8 mouse cellular contexts compared by ENCODE assay signal in the genomic region with DNA sequence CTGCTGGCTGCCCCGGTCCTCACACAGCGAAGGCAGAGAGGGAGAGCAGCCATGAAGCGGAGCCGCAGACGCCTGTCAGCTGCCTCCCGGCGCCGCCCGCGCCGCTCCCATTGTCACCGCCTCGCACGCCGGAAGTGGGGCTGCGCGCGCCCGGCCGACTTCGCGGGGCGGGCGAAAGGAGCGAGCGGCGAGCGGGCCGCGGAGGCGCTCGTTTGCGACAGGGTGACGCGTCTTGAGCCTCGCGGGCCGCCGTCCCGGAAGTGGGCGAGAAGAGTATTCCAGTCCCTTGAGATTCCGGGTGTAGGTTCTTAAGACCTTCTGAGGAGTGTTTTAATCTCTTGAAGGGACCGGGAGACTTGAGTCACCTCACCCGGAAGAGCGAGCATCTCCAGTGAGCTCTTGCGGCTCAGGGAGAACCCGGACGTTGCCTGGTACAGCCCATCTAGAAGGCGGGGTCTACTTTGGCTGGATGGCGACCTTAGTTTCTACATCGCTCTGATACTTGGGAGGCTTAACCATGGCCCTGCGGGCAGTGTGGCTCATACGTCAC. TPM values are rescaled to one million over a fixed set of nuclear protein-coding genes. Genes with fewer than 3 reads are reported as not detected.
DNase-seq lines count a peak whose midpoint lies in the region; ATAC-seq and TF ChIP-seq lines count a peak whose summit lies in the region.

A gene (minus strand): TSS at position 380 of the 550 bp plus-strand sequence.

- H3K4me2 ChIP-seq in hindbrain, embryonic 13.5 days = peak within 1 kb of the TSS; percentile 74

- H3K27ac ChIP-seq in hindbrain, embryonic 13.5 days = peak within 1 kb of the TSS; percentile 99

- no peak for TF ChIP-seq CTCF in Patski (IDR thresholded peaks at IDR 0.05)

- under 1% methylated on average over 53 of the region's 53 CpGs for WGBS in hindbrain, embryonic 13.5 days

- H3K9me3 ChIP-seq in hindbrain, embryonic 13.5 days = no peaks in the 10 kb centered on the region

- no peaks in the 10 kb centered on the region for H3K36me3 ChIP-seq in hindbrain, embryonic 13.5 days

- in situ Hi-C loops in Patski (cut with MboI; ENCODE audit: low pct_unique_long_range_greater_than_20kb) = no loop called here

- POLR2A ChIA-PET in Patski (lab: Charles Lee) = interaction anchor here (0.7 to 1.0 kb wide), 3 partner anchors 12 to 20 kb away, joined by 3 read pairs; no protein-coding TSS in a partner anchor

- H3K4me3 ChIP-seq in hindbrain, embryonic 13.5 days = peak within 1 kb of the TSS; percentile 94

- peaks cover 29% of the 10 kb centered on the region for H3K4me1 ChIP-seq in hindbrain, embryonic 13.5 days (replicated peaks)

- DNase-seq in Patski (ENCODE audit: low read depth, low spot score) = peak; percentile 80
- peak; percentile 98 for DNase-seq in cerebellum, postnatal 14 days
- peak; percentile 90 to 94 for DNase-seq in frontal cortex, postnatal 14 days (ENCODE audit: low spot score in 2 of 2)
- DNase-seq in layer of hippocampus, postnatal 25 days (ENCODE audit: extremely low spot score in 1 of 2, low spot score in 1 of 2) = peak; percentile 94 to 95
- DNase-seq in lung, postnatal 25 days (ENCODE audit: low spot score) = peak; percentile 95
- DNase-seq in retina, embryonic 14.5 days (ENCODE audit: low spot score) = peak; percentile 93
- peak; percentile 98 for DNase-seq in thymus, postnatal 4 days

- CTCF ChIA-PET in Patski (lab: Charles Lee) = no interaction called here

- ATAC-seq in Patski = peak; percentile 93
- ATAC-seq in hindbrain, embryonic 13.5 days (ENCODE audit: low FRiP score) = peak; percentile 96

- H3K9ac ChIP-seq in hindbrain, embryonic 13.5 days = peak within 1 kb of the TSS; percentile 98

- H3K27me3 ChIP-seq in Patski = no peaks in the 10 kb centered on the region
- H3K27me3 ChIP-seq in hindbrain, embryonic 13.5 days = no peaks in the 10 kb centered on the region

RNA-seq across cellular contexts. Expression of the gene that starts here (rescaled TPM):
- 38.4 TPM for polyA plus RNA-seq in Patski (2021)
- polyA plus RNA-seq in hindbrain, embryonic 13.5 days (2015; fragmentation: Nextera tagmentation; extraction: Ambion mirVana) = 77.4 and 78.5 TPM in 2 replicates
- total RNA-seq in layer of hippocampus, postnatal 25 days (2021) = 10 to 100 TPM; 53.5 to 55.5 TPM

Comparison
In these comparisons a context has a peak if more than half of its experiments do, and no peak if none do; other contexts are left out.
1. Peak in every context shown above with its lines: DNase-seq, ATAC-seq, H3K4me3 ChIP-seq and H3K27ac ChIP-seq.